Mouse (Mus musculus) NIH3T3 (cell line): ENCODE data around the gene Tnrc6a.
A peak's percentile ranks its signal among the peaks of the same experiment; 100 is the strongest.
"Not testable (repeated sequence)": the region's sequence is repeated elsewhere in the genome, so short reads cannot be mapped to it uniquely, and the experiment has no call there.

Source experiments
- DNase-seq: peaks from one replicate; pipeline ENCODE4 v3.0.0-alpha.2; 2012; ENCODE audit warnings: low read depth

Gene Tnrc6a

DNA sequence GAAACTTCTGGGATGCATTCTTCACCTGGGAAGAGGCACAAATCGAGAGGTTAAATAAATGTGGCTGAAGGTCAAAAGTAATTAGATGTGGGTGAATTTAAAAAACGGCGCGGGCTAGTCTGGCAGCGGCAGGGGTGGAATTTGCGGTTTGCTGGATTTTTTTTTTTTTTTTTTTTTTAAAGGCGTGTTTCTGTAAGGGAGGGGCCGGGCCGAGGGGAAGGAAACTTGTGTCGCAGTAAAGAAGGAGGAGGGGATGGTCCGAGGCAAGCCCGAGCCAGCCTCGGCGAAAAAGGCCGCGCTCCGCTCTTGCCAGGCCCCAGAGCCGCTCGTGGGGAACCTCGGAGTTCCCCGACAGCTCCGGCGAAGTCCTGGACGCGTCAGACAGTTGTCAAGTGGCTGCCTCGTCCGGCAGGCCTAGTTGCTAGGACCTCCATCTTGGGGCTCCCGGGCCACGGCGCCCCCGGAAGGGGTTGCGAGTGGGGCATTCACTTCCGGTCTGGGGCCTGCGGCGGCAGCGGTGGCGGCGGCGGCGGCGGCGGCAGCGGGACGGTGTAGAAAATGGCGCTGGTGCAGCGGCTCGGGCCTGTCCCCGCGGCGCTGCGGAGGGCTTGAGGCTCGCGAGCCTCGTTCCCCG, at the start of gene Tnrc6a:
Gene Tnrc6a (plus strand): TSS at position 221 of the 634 bp plus-strand sequence.
- peak; percentile 92 for DNase-seq

DNA sequence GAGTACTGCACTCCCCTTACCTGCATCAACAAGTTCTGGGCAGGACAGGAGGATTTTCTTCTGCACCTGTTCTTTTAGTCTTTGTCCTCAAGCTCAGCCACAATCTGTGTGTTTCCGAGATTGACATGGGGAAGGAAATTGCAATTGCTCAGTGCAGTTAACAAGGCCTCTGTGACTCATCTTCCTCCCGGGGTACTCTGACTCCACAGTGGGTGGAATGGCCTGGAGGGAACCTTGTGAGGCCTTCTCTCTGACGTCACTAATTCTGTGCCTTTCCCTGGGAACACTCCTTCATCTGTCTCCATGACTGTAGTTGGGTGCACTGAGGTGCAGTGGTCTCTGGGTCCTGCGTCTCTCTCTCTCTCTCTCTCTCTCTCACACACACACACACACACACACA, 41.4 kb upstream of the Tnrc6a start:
- DNase-seq, result peak; percentile 70

DNA sequence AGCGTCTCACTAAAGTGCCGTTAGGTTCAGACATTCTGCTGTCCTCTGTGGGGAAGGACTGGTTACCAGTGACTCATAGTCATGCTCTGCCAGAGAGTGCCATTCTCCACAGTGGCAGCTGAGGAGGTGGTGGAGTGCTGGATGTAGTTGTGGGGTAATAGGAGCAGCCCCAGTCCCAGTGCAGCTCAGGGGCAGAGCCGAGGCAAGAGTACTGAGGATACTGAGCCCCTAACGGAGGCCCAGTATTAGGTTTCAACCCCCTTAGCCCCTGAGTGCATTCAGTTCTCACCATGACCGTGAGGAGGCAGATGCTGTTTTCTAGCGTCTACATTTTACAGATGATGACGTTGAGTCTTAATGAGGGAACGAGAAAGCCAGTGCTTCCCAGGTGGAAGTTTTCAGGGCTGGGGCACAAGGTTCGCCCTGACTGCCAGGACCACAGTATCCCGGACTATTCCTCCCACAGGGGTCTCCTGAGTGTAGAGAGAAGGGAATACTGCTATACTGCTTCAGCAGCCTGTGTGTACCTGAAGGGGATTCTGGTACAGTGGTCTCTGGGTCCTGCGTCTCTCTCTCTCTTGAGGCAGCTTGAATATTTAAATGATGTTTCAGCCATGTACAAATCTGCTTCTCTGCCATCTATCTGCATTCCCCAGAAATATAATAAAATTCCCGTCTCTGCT, 40.1 kb upstream of the Tnrc6a start:
- peak; percentile 45 for DNase-seq

DNA sequence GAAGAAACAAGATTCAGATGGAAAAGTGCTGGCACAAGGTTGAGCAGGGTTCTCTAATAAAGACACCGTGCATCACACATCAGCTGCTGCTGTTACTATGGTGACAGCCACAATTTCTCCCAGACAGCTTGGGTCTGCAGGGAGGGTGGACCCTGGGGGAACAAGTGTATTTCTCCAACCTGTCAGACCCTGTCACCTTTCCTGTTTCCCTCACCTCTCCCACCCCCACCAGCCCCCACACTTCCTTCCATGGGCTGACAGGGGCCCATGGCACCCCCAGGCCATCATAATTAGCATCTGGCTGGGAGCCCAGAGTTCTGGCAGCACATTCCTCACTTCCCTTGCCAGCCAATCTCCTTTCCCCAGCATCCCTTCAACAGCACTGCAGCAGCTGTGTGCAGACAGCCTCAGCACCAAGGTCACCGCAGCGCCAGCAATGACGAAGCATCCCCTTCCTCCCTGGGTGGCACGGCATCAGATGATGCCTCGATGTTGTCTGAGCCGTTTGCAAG, 39.4 kb upstream of the Tnrc6a start:
- peak; percentile 73 for DNase-seq

DNA sequence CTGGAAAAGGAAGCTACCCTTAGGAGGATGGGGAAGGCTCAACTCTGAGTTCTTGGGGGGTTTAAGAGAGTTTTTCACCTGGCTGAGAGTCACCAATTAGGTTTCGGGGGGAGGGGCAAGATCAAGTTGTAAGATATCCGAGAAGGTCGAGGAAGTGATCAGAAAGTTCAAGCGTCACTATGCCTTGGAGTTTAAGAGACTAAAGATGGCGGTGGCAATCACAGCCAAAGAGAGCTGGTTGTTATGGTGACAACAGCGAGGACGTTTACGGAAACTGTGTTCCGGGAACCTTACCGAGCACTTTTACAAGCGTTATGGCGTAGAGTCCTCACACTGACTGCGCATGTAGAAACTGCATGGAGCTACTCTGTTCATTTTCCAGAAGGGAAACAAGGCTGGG, 39.0 kb upstream of the Tnrc6a start:
- DNase-seq, result no peak

DNA sequence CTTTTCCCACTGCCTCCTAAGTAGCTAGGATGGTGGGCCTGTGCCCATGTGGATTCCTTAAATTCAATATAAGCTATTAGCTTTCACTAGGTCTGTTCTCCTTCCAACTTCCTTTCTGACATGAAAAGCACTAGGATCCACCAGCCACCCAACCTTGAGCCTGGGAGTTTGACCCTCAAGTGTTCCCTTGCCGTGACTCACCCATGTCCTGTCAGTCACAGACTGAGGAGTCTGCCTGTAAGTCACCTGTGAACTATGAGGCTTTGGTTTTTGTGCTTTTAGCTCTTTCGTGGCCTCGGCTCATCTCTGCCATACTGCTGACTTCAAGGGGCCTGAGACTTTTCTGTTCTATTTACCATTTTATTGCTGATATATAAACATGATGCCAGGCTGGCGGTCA, 34.8 kb upstream of the Tnrc6a start:
- no peak for DNase-seq

DNA sequence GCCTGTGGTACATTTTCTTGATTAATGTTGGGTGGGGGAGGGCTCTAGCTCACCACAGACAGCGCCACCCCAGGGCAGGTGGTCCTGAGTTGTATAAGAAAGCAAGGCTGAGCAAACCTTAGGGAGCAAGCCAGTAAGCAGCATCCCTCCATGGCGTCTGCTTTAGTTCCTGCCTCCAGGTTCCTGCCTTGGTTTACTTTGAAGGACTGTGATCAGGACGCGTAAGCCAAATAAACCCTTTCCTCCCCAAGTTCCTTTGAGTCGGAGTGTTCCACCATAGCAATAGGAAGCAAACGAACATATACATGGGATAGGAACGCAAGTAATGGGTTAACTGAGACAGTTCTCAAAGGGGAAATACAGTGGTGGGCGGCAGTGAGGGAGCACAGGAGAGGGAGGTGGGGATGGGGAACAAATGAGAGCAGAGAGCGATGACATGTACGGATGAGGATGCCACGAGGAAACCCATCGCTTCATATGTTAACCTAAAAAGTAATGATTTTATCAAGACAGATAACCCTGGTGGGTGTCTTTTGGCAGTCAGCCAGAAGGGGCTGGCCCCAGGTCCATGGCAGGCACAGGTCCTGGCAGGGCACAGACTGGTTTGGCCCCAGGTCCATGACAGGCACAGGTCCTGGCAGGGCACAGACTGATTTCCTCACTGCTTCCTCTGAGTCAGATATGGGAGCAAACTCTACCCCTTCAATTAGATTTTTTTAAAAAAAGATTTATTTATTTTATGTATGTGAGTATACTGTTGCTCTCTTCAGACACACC, 27.2 kb upstream of the Tnrc6a start:
- no peak for DNase-seq

DNA sequence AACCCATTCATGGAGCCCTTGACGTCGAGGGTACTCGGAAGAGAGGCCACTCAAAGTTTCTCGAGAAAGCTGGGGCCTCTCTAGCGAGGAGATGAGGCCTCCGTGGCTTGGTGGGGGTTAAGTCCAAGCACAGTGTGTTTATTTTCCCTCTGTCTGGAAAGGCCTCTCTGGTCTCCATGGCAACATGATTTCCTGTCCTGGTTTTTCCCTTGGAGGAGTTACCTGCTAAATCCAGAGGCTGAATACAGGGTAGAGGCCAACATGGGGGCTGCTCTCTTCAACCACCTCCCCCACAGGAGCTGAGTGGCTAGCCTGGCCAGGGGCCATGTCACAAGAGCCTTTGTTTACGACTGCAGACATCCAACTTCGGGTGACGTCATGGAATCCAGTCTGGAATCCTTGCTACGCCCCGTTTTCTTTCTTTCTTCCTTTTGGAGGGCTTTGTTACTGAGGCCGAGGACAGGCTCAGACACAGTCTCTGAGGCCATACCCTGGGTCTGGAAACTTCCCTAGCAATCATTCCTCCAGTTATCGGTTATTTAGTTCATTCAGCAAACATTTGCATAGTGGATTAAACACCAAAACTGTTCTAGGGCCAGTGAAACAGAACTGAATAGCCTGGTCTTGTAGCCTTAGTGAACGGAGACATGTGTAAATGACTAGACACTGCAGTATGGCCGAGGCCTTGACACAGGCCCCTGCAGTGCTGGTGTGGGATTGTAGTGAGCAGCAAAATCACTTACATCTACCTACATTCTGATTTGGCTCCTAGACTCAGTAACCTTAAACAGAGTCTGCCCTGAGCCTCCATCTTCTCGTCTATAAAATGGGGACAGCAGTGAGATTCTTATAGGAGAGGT, 25.6 kb upstream of the Tnrc6a start:
- DNase-seq, result peak; percentile 87

DNA sequence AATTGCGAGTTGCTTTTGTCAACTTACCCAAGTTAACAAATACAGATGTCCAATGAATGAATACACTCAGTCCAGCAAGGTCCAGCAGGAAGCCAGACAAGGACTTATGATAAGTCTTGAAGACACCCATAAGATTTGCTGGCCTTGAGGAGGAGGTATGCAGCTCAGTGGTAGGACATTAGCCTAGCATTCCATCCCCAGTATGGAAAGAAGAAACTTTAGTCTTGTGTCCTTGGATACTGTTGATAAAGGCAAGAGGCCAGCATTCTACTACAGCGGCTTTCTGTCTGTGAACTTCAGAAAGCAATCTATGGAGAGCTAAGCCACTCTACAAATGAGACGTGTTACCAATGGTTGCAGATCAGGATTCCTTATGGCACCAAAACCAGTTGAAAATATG, 22.4 kb upstream of the Tnrc6a start:
- no peak for DNase-seq

DNA sequence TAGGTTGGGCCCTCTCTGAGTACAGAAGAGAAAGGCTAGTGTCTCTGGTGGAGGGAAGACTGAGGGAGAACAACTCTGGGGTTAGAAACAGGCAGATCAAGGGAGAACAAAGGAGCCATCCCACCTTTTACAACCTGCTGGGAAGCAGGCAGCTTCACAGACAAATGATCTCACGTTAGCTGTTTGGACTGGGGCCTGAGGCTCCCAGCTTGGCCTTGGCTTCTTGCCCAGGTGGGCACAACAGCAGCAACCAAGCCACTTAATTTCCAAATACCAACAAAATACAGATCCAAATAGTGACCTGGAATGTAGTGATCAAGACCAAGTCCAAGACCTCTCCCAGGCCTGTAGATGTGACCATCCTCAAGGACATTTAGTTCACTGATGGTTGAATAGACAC, 18.3 kb upstream of the Tnrc6a start:
- DNase-seq, result not testable (repeated sequence)

DNA sequence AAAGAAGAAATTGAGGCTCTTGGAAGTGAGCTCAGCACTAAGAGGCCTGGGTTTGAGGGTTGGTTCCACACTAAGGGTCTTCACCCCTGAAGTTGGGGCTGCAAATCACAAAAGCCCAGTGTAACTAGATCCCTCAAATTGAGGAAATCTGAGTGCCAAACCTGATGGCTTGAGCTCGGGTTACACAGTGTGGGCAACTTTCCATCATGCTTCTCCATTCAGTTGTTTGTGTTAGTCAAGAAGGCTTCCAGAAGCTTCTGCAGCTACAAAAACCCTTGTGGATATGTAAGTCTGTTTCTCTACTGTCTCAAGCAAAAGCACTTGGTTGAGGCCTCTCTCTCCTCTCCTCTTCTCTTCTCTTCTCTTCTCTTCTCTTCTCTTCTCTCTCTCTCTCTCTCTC, 17.8 kb upstream of the Tnrc6a start:
- peak; percentile 83 for DNase-seq

DNA sequence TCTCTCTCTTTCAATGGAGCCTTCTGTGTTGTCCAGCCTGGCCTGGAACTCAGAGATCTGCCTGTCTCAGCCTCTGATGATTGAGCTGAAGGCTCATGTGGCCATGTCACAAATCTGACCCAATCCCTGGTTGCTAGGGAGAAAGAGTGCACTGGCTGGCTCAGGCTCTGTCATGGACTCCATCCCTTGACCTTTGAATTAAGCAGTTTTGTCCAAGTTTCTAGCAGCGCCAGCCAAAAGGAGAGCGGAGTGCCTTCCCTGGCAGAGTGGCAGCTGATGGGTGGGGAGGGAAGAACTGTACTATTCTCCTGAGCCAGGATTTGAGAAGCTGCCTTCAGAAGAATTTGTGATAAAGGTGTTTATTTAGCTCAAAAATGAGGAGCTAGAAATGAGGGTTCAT, 17.4 kb upstream of the Tnrc6a start:
- no peak for DNase-seq

DNA sequence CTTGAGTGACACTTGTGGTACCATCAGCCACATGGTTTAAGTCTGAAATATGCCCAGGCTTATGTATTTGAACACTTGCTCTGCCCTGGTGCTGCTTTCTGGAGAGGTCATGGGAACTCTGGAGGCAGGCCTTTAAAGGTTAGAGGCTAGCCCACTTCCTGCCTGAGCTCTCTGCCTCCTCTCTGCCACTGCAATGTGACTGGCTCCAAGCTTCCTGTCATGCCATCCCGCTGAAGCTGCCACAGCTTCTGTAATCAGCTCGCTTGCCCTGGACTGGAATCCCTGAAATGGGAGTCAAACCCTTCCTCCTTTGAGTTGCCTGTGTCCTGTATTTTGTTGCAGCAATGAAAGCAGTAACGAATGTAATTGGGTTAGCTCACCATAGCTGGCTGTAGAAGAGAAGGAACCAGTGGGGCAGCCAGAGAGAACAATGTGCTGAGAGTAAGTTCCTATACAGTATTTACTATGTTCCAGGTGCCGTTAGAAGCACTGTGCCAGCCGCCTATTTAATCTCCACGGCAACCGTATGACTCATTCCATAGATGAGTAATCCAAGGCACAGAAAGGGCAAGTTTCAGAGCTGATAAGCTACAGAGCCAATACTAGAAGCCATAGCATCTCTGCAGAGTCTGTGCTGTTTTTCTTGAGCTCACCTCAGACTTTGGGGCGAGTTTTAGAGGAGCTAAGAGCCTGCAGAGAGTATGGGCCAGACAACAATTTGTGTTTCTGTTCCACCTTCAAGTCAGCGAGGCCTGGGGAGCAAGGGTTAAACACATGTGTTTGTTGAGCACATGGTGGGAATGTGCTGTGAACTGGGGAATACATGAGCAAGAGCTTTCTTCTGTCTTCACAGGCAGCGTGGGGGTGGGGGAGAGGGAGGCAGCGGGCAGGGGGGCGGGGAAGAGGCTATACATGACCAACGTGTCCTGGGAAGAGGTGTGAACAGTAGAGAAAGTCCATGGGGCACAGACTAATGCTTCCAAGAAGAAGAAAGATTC, 15.3 kb upstream of the Tnrc6a start:
- DNase-seq, result peak; percentile 86

DNA sequence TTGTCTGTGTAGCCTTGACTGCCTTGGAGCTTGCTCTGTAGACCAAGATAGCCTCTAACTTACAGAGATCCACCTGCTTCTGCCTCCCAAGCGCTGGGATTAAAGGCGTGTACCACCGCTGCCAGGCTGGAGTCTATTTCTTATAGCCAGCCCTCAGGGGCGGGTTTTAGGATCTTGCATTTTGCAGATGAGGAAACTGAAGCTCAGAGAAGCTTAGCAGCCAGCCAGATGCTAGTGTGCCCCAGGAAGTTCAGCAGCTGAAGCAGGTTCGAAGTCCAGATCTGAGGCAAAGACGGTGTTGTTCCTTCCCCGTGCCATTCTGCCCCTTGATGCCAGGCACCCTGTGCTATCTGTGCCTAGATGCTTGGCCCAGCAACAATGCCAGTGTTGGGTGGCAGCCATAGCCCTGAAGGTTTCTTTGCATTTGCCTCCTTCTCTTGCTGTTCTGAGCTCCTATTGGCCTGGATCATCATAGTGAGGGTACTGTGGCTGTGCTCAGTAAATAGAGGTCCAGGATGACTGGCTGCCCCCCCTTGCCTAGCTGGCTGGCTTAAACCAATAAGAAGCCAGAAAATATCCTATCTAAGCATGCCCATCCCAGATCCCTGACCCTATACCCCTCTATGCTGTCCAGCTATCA, 14.2 kb upstream of the Tnrc6a start:
- DNase-seq, result no peak

DNA sequence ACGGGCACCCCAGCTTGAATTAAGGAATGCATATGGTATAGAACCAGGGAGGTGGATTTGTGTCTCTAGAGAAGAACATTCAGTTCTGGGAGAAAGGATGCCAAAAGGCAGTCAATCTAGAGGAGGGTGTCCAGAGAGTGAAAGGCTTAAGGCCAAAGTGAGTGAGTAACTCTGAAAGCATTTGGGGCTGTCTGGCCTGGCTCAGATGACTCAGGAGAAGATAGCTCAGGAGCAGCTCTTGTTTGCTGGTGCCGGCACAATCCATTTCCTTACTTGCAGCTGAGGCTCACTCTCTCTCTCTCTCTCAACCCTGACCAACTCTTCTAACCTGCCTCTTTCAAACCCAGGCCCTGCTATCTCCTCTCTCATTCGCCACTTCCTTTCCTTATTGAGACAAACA, 13.6 kb upstream of the Tnrc6a start:
- peak; percentile 87 for DNase-seq

DNA sequence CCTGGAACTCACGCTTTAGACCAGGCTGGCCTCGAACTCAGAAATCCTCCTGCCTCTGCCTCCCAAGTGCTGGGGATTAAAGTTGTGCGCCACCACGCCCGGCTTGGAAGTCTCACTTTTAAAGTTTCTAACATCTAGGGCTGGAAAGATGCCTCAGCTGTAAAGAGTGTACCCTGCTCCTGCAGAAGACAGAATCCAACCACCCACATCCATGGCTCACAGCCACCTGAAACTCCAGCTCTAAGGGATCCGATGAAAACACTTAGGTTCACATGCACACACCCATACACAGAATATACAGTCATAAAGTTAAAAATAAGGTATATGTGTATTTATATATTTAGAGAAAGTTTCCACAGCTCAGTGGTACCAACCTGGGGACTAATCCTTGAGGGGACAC, 10.1 kb upstream of the Tnrc6a start:
- DNase-seq, result no peak

DNA sequence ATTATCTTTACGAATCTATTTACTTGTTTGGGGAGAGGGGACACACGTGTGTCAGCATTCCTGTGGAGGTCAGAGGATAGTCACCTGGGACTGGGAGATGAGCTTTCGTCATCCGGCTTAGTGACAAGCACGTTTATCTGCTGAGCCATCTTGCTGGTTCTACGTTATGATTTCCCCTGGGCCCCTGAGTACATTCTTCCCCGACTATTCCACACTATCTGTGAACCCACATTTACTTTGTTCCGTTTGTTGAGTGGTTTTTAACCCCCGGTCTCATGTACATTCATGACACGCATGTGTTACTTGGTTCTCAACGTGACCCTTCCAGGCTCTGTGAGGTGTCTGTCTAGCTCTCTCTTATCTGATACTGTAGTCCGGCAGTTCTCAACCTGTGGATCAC, 6.9 kb upstream of the Tnrc6a start:
- no peak for DNase-seq

DNA sequence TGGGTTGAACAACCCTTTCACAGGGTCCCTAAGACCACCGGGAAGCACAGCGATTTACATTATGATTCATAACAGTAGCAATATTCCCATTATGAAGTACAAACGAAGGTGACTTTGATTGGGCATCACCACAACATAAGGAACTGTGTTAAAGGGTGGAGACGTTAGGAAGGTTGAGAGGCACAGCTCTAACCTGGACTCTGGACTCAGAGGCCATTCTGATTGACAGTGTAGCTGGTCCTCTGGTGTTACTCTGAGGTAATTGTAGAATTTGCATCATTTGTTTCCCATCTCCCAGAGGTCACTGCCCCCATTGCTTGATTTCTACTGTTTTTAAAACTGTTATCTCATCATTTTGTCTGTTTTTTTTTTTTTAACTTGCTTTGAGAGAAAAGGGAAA, 6.5 kb upstream of the Tnrc6a start:
- DNase-seq, result no peak

DNA sequence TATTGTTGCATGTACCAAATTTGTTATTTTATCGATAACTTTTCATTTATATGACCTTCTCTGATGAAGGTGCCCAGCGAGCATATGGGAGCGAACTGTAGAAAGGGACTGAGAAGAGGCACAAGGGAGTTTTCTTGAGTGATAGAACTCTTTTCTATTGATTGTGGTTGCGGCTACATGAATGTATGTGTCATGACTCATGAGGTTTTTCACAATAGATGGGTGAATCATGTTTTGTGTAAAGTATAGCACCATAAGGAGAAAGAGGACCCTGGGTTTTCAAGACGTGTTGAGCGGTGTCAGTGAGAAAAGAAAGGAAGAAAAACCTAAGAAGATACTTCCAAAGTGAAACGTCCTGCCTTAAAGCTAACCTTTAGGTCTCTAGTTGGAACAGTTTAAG, 3.2 kb upstream of the Tnrc6a start:
- peak; percentile 73 for DNase-seq

DNA sequence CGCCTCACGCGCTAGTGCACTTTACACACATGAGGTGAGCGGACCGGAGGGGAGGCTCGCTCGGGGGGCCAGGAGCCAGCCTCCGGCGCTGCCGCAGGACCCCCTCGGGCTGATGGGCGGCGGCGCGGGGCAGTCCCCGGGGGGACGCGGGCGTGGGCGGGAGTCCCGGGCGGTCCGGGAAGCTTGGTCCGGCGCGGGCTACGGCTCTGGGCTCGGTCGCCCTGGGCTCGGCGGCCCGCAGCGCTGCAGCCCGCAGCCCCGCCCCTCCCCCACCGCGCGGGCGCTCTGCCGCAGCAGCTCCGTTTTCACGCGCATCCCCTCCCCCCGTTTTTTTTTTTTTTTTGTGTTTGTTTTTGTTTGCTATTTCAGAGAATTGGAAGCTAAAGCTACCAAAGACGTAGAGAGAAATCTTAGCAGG, 623 bp downstream of the Tnrc6a start:
- DNase-seq, result peak; percentile 43
